Mouse (Mus musculus): ENCODE results near the gene Srsf2.

GRCm38 (mm10) chr11:116864444-116864843 lies 11.6 kb upstream of the Srsf2 start:
- TF ChIP-seq CTCF (IDR thresholded peaks at IDR 0.05; ENCODE audit: insufficient read depth, low read length), result no peak
- no peak for TF ChIP-seq POLR2A (IDR thresholded peaks at IDR 0.05; ENCODE audit: borderline replicate concordance, extremely low read depth, low read depth, low read length)

Data from lung, adult 2 months (tissue).